Mouse (Mus musculus) ES-E14 (cell line): ENCODE data around the gene E2f3. TPM values are rescaled to one million over a fixed set of nuclear protein-coding genes. Genes with fewer than 3 reads are reported as not detected.

ENCODE experiments used
- DNase-seq: peaks from one replicate; pipeline ENCODE4 v3.0.0-alpha.2; 2013; ENCODE audit warnings: low read depth, low spot score
- H3K27ac ChIP-seq: 2 replicates; pipeline ENCODE4 v1.5.1; 2012; ENCODE audit warnings: low read depth, mild to moderate bottlenecking, low read length, moderate library complexity, mixed read lengths; ENCODE audit not compliant: poor library complexity, insufficient read depth, severe bottlenecking
- H3K36me3 ChIP-seq: 2 replicates; pipeline ENCODE4 v1.6.1; 2012; ENCODE audit warnings: mild to moderate bottlenecking, low read length, moderate library complexity, mixed read lengths; ENCODE audit not compliant: control insufficient read depth, poor library complexity, insufficient read depth, severe bottlenecking
- H3K4me1 ChIP-seq, 2 experiments: fragments of 150-350 bp in 1 of 2; sonication (generic) in 1 of 2; 2 replicates each; pipeline ENCODE4 v1.6.1; 2012; ENCODE audit warnings: low read length in 2 of 2, mild to moderate bottlenecking in 1 of 2, mixed read lengths in 1 of 2; ENCODE audit not compliant: control insufficient read depth in 2 of 2, insufficient read depth in 2 of 2, poor library complexity in 1 of 2
- H3K4me3 ChIP-seq, 2 experiments: fragments of 150-350 bp in 1 of 2; sonication (generic) in 1 of 2; 2 replicates each; pipeline ENCODE4 v1.5.1; 2012; ENCODE audit warnings: low read length in 2 of 2, low read depth in 1 of 2, mild to moderate bottlenecking in 1 of 2, mixed read lengths in 1 of 2; ENCODE audit not compliant: insufficient read depth in 1 of 2, poor library complexity in 1 of 2, severe bottlenecking in 1 of 2
- H3K9ac ChIP-seq: 2 replicates; pipeline ENCODE4 v1.6.1; 2012; ENCODE audit warnings: low read depth, mild to moderate bottlenecking, low read length, mixed read lengths; ENCODE audit not compliant: poor library complexity, insufficient read depth, severe bottlenecking
- H3K9me3 ChIP-seq: fragments of 150-350 bp; sonication (generic); 2 replicates; pipeline ENCODE4 v1.6.1; 2012; ENCODE audit warnings: low read depth, mild to moderate bottlenecking, low read length; ENCODE audit not compliant: control insufficient read depth, insufficient read depth
- CHD2 ChIP-seq: IDR thresholded peaks from 2 replicates; pipeline ENCODE4 v1.6.1; 2014; ENCODE audit warnings: mild to moderate bottlenecking, low read depth, low read length, inconsistent platforms
- HCFC1 ChIP-seq: IDR thresholded peaks from 2 replicates; pipeline ENCODE4 v1.6.1; 2012; ENCODE audit warnings: low read length, inconsistent platforms, borderline replicate concordance; ENCODE audit not compliant: insufficient read depth
- MAFK ChIP-seq: IDR thresholded peaks from 2 replicates; pipeline ENCODE4 v1.6.1; 2014; ENCODE audit warnings: mild to moderate bottlenecking, low read depth, low read length, inconsistent platforms; ENCODE audit not compliant: insufficient read depth
- ZC3H11A ChIP-seq: IDR thresholded peaks from 2 replicates; pipeline ENCODE4 v1.6.1; 2012; ENCODE audit warnings: low read depth, mild to moderate bottlenecking, inconsistent platforms, low read length, borderline replicate concordance
- ZNF384 ChIP-seq: IDR thresholded peaks from 2 replicates; pipeline ENCODE4 v1.6.1; 2012; ENCODE audit warnings: low read depth, low read length, inconsistent platforms
- in situ Hi-C, 2 experiments: fragments of 600-800 bp; cut with MboI; formaldehyde crosslinking; loops; one replicate each; pipeline ENCODE4 v1.15.1; 2025; ENCODE audit warnings: low sequenced_read_pairs in 2 of 2, inconsistent platforms in 1 of 2; ENCODE audit not compliant: unreplicated experiment in 2 of 2
- total RNA-seq: library from RNA; depleted of rRNA; stranded (reverse); fragments of 300-350 nt; gene quantifications from 2 replicates; pipeline ENCODE4 v1.2.3, GENCODE M21; 2012

The E2f3 gene
- total RNA-seq, 1 experiment = 12.5 TPM

- no peak overlapping the region for H3K9ac ChIP-seq
- H3K4me1 ChIP-seq = no peaks in the 10 kb centered on the region; a peak in 1 of 4 replicates
- H3K36me3 ChIP-seq = no peaks in the 10 kb centered on the region
- TF ChIP-seq ZC3H11A (no peak), CHD2 (no peak), MAFK (no peak), HCFC1 (no peak), ZNF384 (no peak)
- in situ Hi-C loops = no loop called here
- H3K4me3 ChIP-seq = no peak overlapping the region
- H3K27ac ChIP-seq = no peak overlapping the region
- DNase-seq = no peak
- no peaks in the 10 kb centered on the region for H3K9me3 ChIP-seq
Measured at GRCm38 (mm10) chr13:29926168-29926567, 59.7 kb downstream of the E2f3 start.

- in situ Hi-C loops = no loop called here
- H3K4me3 ChIP-seq = no peak overlapping the region
- H3K4me1 ChIP-seq = no peaks in the 10 kb centered on the region
- no peaks in the 10 kb centered on the region for H3K9me3 ChIP-seq
- H3K27ac ChIP-seq = no peak overlapping the region
- H3K36me3 ChIP-seq = peaks cover 25% of the 10 kb centered on the region
- TF ChIP-seq CHD2 (no peak), HCFC1 (no peak), MAFK (no peak), ZNF384 (no peak), ZC3H11A (no peak)
- DNase-seq = no peak
- H3K9ac ChIP-seq = no peak overlapping the region
Measured at GRCm38 (mm10) chr13:29919841-29920240, 66.0 kb downstream of the E2f3 start.

- in situ Hi-C loops = no loop called here
- Histone ChIP-seq H3K27ac (no peak overlapping the region), H3K4me1 (no peaks in the 10 kb centered on the region), H3K36me3 (peaks cover 40% of the 10 kb centered on the region), H3K9ac (no peak overlapping the region), H3K4me3 (no peak overlapping the region), H3K9me3 (no peaks in the 10 kb centered on the region)
- no peak for TF ChIP-seq ZC3H11A
- no peak for TF ChIP-seq MAFK
- TF ChIP-seq CHD2 = no peak
- TF ChIP-seq HCFC1 = no peak
- TF ChIP-seq ZNF384 = no peak
- no peak for DNase-seq
Measured at GRCm38 (mm10) chr13:29916561-29916960, 69.3 kb downstream of the E2f3 start.

GRCm38 (mm10) chr13:29913606-29914005, 72.3 kb downstream of the E2f3 start:
- no peak overlapping the region for H3K9ac ChIP-seq
- no peak overlapping the region for H3K4me3 ChIP-seq
- peaks cover 53% of the 10 kb centered on the region for H3K36me3 ChIP-seq
- no peaks in the 10 kb centered on the region for H3K9me3 ChIP-seq
- TF ChIP-seq MAFK = no peak
- no peak for TF ChIP-seq ZC3H11A
- TF ChIP-seq CHD2 = no peak
- TF ChIP-seq ZNF384 = no peak
- TF ChIP-seq HCFC1 = no peak
- in situ Hi-C loops = no loop called here
- DNase-seq = no peak
- H3K4me1 ChIP-seq = no peaks in the 10 kb centered on the region
- no peak overlapping the region for H3K27ac ChIP-seq

GRCm38 (mm10) chr13:29913061-29913460, 72.8 kb downstream of the E2f3 start:
- Histone ChIP-seq H3K36me3 (peaks cover 54% of the 10 kb centered on the region), H3K4me3 (no peak overlapping the region), H3K27ac (no peak overlapping the region), H3K9me3 (no peaks in the 10 kb centered on the region), H3K9ac (no peak overlapping the region), H3K4me1 (0 out of 4 replicates have a peak, but pooled peaks cover 0 to under 1% of the 10 kb centered on the region in 2 experiments)
- no peak for TF ChIP-seq CHD2
- no peak for TF ChIP-seq MAFK
- TF ChIP-seq ZC3H11A = no peak
- no peak for TF ChIP-seq HCFC1
- no peak for TF ChIP-seq ZNF384
- in situ Hi-C loops = no loop called here
- DNase-seq = no peak
